In genomic region chr1:119463386-119463785, GRCm38 (mm10) we compare ENCODE assay signal across 8 mouse cellular contexts. TPM values are rescaled to one million over a fixed set of nuclear protein-coding genes. Genes with fewer than 3 reads are reported as not detected.
DNase-seq lines count a peak whose midpoint lies in the region; ATAC-seq and TF ChIP-seq lines count a peak whose summit lies in the region.
"Had no signal": no experiment of that assay in that cellular context is flagged by ENCODE, and none has a peak within 500 bp of the region (broad histone marks: within the 10 kb centered on the region; RNA-seq: fewer than 3 reads in every experiment).

No protein-coding gene starts in this region.

- no peak for TF ChIP-seq EP300 in lung, postnatal 0 days (IDR thresholded peaks at IDR 0.05)

- H3K36me3 ChIP-seq in G1E (replicated peaks), result peaks cover 7% of the 10 kb centered on the region
- no peaks in the 10 kb centered on the region for H3K36me3 ChIP-seq in lung, postnatal 0 days (ENCODE audit: insufficient read depth, low read length)
- no peaks in the 10 kb centered on the region for H3K36me3 ChIP-seq in splenic B cell, adult 2 months (ENCODE audit: control insufficient read depth, insufficient read depth, low read length, poor library complexity, severe bottlenecking)
- H3K36me3 ChIP-seq: stomach, embryonic 15.5 days had no signal

- H3K9me3 ChIP-seq in G1E (replicated peaks), result no peaks in the 10 kb centered on the region
- no peaks in the 10 kb centered on the region for H3K9me3 ChIP-seq in lung, postnatal 0 days (ENCODE audit: low read length)
- H3K9me3 ChIP-seq: stomach, embryonic 15.5 days had no signal

- intact Hi-C loops in left cerebral cortex, postnatal 14 days (cut with DNase I), result no loop called here
- intact Hi-C loops in left cerebral cortex, postnatal 36 days (cut with DNase I), result no loop called here
- intact Hi-C loops in gastrocnemius, postnatal 14 days (cut with DNase I; ENCODE audit: low total_unique reads), result loop anchor here (10.0 kb wide), 1 partner anchor 369 kb away; no protein-coding TSS in a partner anchor

- peak; percentile 73 for TF ChIP-seq CTCF in G1E (IDR thresholded peaks at IDR 0.05; ENCODE audit: low read depth, low read length)
- peak; percentile 78 for TF ChIP-seq CTCF in lung, postnatal 0 days (IDR thresholded peaks at IDR 0.05)

- no peak overlapping the region for H3K4me2 ChIP-seq in lung, postnatal 0 days (replicated peaks; ENCODE audit: low read depth, low read length)
- H3K4me2 ChIP-seq: stomach, embryonic 15.5 days had no signal

- peaks cover 18% of the 10 kb centered on the region for H3K4me1 ChIP-seq in G1E (ENCODE audit: insufficient read depth, low read depth, low read length)
- H3K4me1 ChIP-seq in lung, postnatal 0 days (ENCODE audit: insufficient read depth, low read depth, low read length), result no peaks in the 10 kb centered on the region
- H3K4me1 ChIP-seq: stomach, embryonic 15.5 days had no signal

- no peak overlapping the region for H3K27ac ChIP-seq in lung, postnatal 0 days (ENCODE audit: low read length)
- H3K27ac ChIP-seq: stomach, embryonic 15.5 days had no signal

- WGBS in lung, postnatal 0 days, result 44% methylated on average over 2 of the region's 2 CpGs

- H3K27me3 ChIP-seq in G1E (ENCODE audit: insufficient read depth, low read length), result peaks cover 48% of the 10 kb centered on the region
- no peaks in the 10 kb centered on the region for H3K27me3 ChIP-seq in lung, postnatal 0 days (replicated peaks; ENCODE audit: insufficient read depth, low read length)
- H3K27me3 ChIP-seq in splenic B cell, adult 2 months (ENCODE audit: control insufficient read depth, insufficient read depth, low read length, poor library complexity, severe bottlenecking), result no peaks in the 10 kb centered on the region
- H3K27me3 ChIP-seq: stomach, embryonic 15.5 days had no signal

- no peak overlapping the region for H3K4me3 ChIP-seq in G1E (ENCODE audit: low read depth, low read length)
- no peak overlapping the region for H3K4me3 ChIP-seq in lung, postnatal 0 days (ENCODE audit: low read depth, low read length)
- H3K4me3 ChIP-seq: stomach, embryonic 15.5 days had no signal

- ATAC-seq in G1E (ENCODE audit: extremely low read depth, insufficient number of reproducible peaks, low FRiP score, poor library complexity, severe bottlenecking), result peak; percentile 78
- ATAC-seq in lung, postnatal 0 days, result peak; percentile 33; the same call in 1 of the 2 replicates

- H3K9ac ChIP-seq in lung, postnatal 0 days (replicated peaks; ENCODE audit: low read depth), result no peak overlapping the region
- H3K9ac ChIP-seq: stomach, embryonic 15.5 days had no signal

- DNase-seq in left cerebral cortex, postnatal 14 days (ENCODE audit: low spot score in 2 of 2), result peak; percentile 52 to 53
- DNase-seq in left cerebral cortex, postnatal 36 days (ENCODE audit: low spot score in 2 of 2), result no peak
- DNase-seq in G1E (ENCODE audit: low spot score), result peak; percentile 63
- DNase-seq in brain, adult 2 months (ENCODE audit: low read depth, low spot score), result peak; percentile 54
- peak; percentile 42 for DNase-seq in gastrocnemius, postnatal 14 days
- DNase-seq in lung, postnatal 0 days (ENCODE audit: low spot score), result peak; percentile 64
- peak; percentile 58 for DNase-seq in splenic B cell, adult 2 months (ENCODE audit: low read depth, low spot score)

RNA-seq across cellular contexts. Expression of gene Ralb, which starts 41.2 kb away (rescaled TPM):
- 10 to 100 TPM; 25.7 to 26.3 TPM for total RNA-seq in left cerebral cortex, postnatal 14 days (2021)
- 10 to 100 TPM; 22.2 to 22.6 TPM for total RNA-seq in left cerebral cortex, postnatal 36 days (2021)
- total RNA-seq in G1E (2014; fragmentation: Nextera tagmentation), result 37.4 and 39.9 TPM in 2 replicates
- 91.8 and 97.4 TPM in 2 replicates for total RNA-seq in G1E (2017)
- 51.5 and 60.5 TPM in 2 replicates for polyA plus RNA-seq in G1E (2012)
- total RNA-seq in gastrocnemius, postnatal 14 days (2021), result 10 to 100 TPM; 17.2 to 18.9 TPM
- polyA plus RNA-seq in lung, postnatal 0 days (2015; fragmentation: Nextera tagmentation; extraction: Ambion mirVana), result 151 and 177 TPM in 2 replicates

RNA-seq across cellular contexts. Expression of gene Inhbb, which starts 41.3 kb away (rescaled TPM):
- total RNA-seq in left cerebral cortex, postnatal 14 days (2021), result 1 to 10 TPM; 6.1 to 6.2 TPM
- total RNA-seq in left cerebral cortex, postnatal 36 days (2021), result 1 to 10 TPM; 4.7 to 5.6 TPM
- total RNA-seq in G1E (2014; fragmentation: Nextera tagmentation) (not detected in 2 replicates), G1E (2017) (under 0.01 and 0.05 TPM in 2 replicates)
- not detected in 2 replicates for polyA plus RNA-seq in G1E (2012)
- under 1 TPM; 0.16 to 0.53 TPM for total RNA-seq in gastrocnemius, postnatal 14 days (2021)
- polyA plus RNA-seq in lung, postnatal 0 days (2015; fragmentation: Nextera tagmentation; extraction: Ambion mirVana), result 2.4 and 2.9 TPM in 2 replicates

Comparison
In these comparisons a context has a peak if more than half of its experiments do, and no peak if none do; other contexts are left out.
1. DNase-seq: peak in left cerebral cortex, postnatal 14 days (2 of 2), G1E (single experiment), brain, adult 2 months (single experiment), gastrocnemius, postnatal 14 days (single experiment), lung, postnatal 0 days (single experiment) and splenic B cell, adult 2 months (single experiment); none in left cerebral cortex, postnatal 36 days (0 of 2).